Mouse (Mus musculus) heart, embryonic 16.5 days (tissue): Measurements from ENCODE around the gene Txndc17. TPM values are rescaled to one million over a fixed set of nuclear protein-coding genes. Genes with fewer than 3 reads are reported as not detected.
A peak's percentile ranks its signal among the peaks of the same experiment; 100 is the strongest.
"Not testable (repeated sequence)": the region's sequence is repeated elsewhere in the genome, so short reads cannot be mapped to it uniquely, and the experiment has no call there.

Source experiments
- ATAC-seq: fragments of 200-750 bp; cut with Nextera tagmentation; replicated peaks from 2 replicates; pipeline ENCODE4 v1.8.0; 2017; ENCODE audit warnings: moderate number of reproducible peaks; ENCODE audit not compliant: insufficient read depth, low FRiP score; ENCODE audit errors: extremely low read depth
- H3K27ac ChIP-seq: fragments of 300-500 bp; sonication (generic); 2 replicates; pipeline ENCODE4 v1.5.1; 2014; ENCODE audit warnings: mild to moderate bottlenecking, low read length, control low read depth, moderate library complexity
- H3K27me3 ChIP-seq: fragments of 300-500 bp; sonication (generic); 2 replicates; pipeline ENCODE4 v1.6.1; 2014; ENCODE audit warnings: low read length, mixed read lengths; ENCODE audit not compliant: control insufficient read depth, insufficient read depth
- H3K36me3 ChIP-seq: fragments of 300-500 bp; sonication (generic); 2 replicates; pipeline ENCODE4 v1.6.1; 2014; ENCODE audit not compliant: control insufficient read depth, insufficient read depth
- H3K4me1 ChIP-seq: fragments of 300-500 bp; sonication (generic); 2 replicates; pipeline ENCODE4 v1.6.1; 2014; ENCODE audit warnings: low read length, mixed read lengths; ENCODE audit not compliant: control insufficient read depth, insufficient read depth
- H3K4me2 ChIP-seq: fragments of 300-500 bp; sonication (generic); 2 replicates; pipeline ENCODE4 v1.6.1; 2014; ENCODE audit warnings: low read depth, mild to moderate bottlenecking, control low read depth, low read length
- H3K4me3 ChIP-seq: fragments of 300-500 bp; sonication (generic); 2 replicates; pipeline ENCODE4 v1.5.1; 2014; ENCODE audit warnings: mild to moderate bottlenecking, control low read depth, low read length
- H3K9ac ChIP-seq: fragments of 300-500 bp; sonication (generic); 2 replicates; pipeline ENCODE4 v1.6.1; 2014; ENCODE audit warnings: low read length, control low read depth
- H3K9me3 ChIP-seq: fragments of 300-500 bp; sonication (generic); replicated peaks from 2 replicates; pipeline ENCODE4 v1.6.1; 2016; ENCODE audit warnings: low read length; ENCODE audit not compliant: control insufficient read depth
- WGBS: fragments of 180-500 bp; shearing (Covaris S2); extraction: QIAGEN DNeasy Blood & Tissue Kit; methylation state at CpG from one replicate; pipeline ENCODE4 v1.1.7; 2014; 5-methylcytosine and 5-hydroxymethylcytosine counted together
- polyA plus RNA-seq: library from polyadenylated mRNA; unstranded; fragments of >200 nt; fragmentation: Nextera tagmentation; extraction: Ambion mirVana; gene quantifications from 2 replicates; pipeline ENCODE4 v1.2.1, GENCODE M21; 2015

Txndc17 gene
- 149 and 160 TPM in 2 replicates for polyA plus RNA-seq

- H3K9ac ChIP-seq: peak within 1 kb of the TSS; percentile 93
- H3K27me3 ChIP-seq: no peaks in the 10 kb centered on the region
- WGBS: under 1% methylated on average over 42 of the region's 42 CpGs
- H3K36me3 ChIP-seq: peaks cover 16% of the 10 kb centered on the region
- peak within 1 kb of the TSS; percentile 96 for H3K4me3 ChIP-seq
- H3K9me3 ChIP-seq: no peaks in the 10 kb centered on the region
- H3K4me2 ChIP-seq: peak within 1 kb of the TSS; percentile 84
- peaks cover 15% of the 10 kb centered on the region for H3K4me1 ChIP-seq
- H3K27ac ChIP-seq: peak within 1 kb of the TSS; percentile 69
- ATAC-seq: peak; percentile 97
These were observed at the start of gene Txndc17, which contains the start of gene 4933427D14Rik for GRCm38 (mm10) chr11:72207204-72207833. Gene Txndc17, plus strand, starts transcription at chr11:72207547. Gene 4933427D14Rik, minus strand, starts transcription at chr11:72207459.

GRCm38 (mm10) chr11:72163198-72163597, 44.1 kb upstream of the Txndc17 start:
- no peak overlapping the region for H3K27ac ChIP-seq
- H3K4me1 ChIP-seq: no peaks in the 10 kb centered on the region
- ATAC-seq: no peak
- WGBS: 85% methylated on average over 2 of the region's 2 CpGs
- peaks cover 28% of the 10 kb centered on the region for H3K36me3 ChIP-seq
- no peak overlapping the region for H3K4me2 ChIP-seq
- no peak overlapping the region for H3K9ac ChIP-seq
- no peaks in the 10 kb centered on the region for H3K27me3 ChIP-seq
- H3K9me3 ChIP-seq: no peaks in the 10 kb centered on the region
- H3K4me3 ChIP-seq: no peak overlapping the region

- Histone ChIP-seq H3K27ac (no peak overlapping the region), H3K9ac (no peak overlapping the region), H3K36me3 (peaks cover 23% of the 10 kb centered on the region), H3K9me3 (no peaks in the 10 kb centered on the region), H3K4me2 (no peak overlapping the region), H3K4me1 (no peaks in the 10 kb centered on the region), H3K4me3 (no peak overlapping the region), H3K27me3 (no peaks in the 10 kb centered on the region)
- ATAC-seq: no peak
- 88% methylated on average over 4 of the region's 4 CpGs for WGBS
These were observed 37.5 kb upstream of the Txndc17 start for GRCm38 (mm10) chr11:72169871-72170270.

GRCm38 (mm10) chr11:72171906-72172305, 35.4 kb upstream of the Txndc17 start:
- H3K36me3 ChIP-seq: peaks cover 20% of the 10 kb centered on the region
- not testable (repeated sequence) for H3K27me3 ChIP-seq, H3K4me2 ChIP-seq, H3K9me3 ChIP-seq, ATAC-seq, H3K4me3 ChIP-seq, H3K4me1 ChIP-seq, H3K9ac ChIP-seq, H3K27ac ChIP-seq
- WGBS: 79% methylated on average over 4 of the region's 4 CpGs

- no peaks in the 10 kb centered on the region for H3K27me3 ChIP-seq
- no peak overlapping the region for H3K9ac ChIP-seq
- H3K36me3 ChIP-seq: peaks cover 24% of the 10 kb centered on the region
- H3K4me2 ChIP-seq: no peak overlapping the region
- no peak overlapping the region for H3K27ac ChIP-seq
- 85% methylated on average over 5 of the region's 5 CpGs for WGBS
- H3K9me3 ChIP-seq: no peaks in the 10 kb centered on the region
- ATAC-seq: no peak
- H3K4me1 ChIP-seq: no peaks in the 10 kb centered on the region
- no peak overlapping the region for H3K4me3 ChIP-seq
These were observed 33.8 kb upstream of the Txndc17 start for GRCm38 (mm10) chr11:72173506-72173905.

- 90% methylated on average over 6 of the region's 6 CpGs for WGBS
These were observed 32.6 kb upstream of the Txndc17 start for GRCm38 (mm10) chr11:72174721-72175120.

GRCm38 (mm10) chr11:72175966-72176365, 31.4 kb upstream of the Txndc17 start:
- Histone ChIP-seq H3K9ac (no peak overlapping the region), H3K4me1 (no peaks in the 10 kb centered on the region), H3K9me3 (no peaks in the 10 kb centered on the region), H3K27ac (no peak overlapping the region), H3K4me3 (no peak overlapping the region), H3K27me3 (no peaks in the 10 kb centered on the region), H3K36me3 (peaks cover 19% of the 10 kb centered on the region), H3K4me2 (no peak overlapping the region)
- 90% methylated on average over 5 of the region's 5 CpGs for WGBS
- no peak for ATAC-seq

More at GRCm38 (mm10) chr11:72174721-72175120, 32.6 kb upstream of the Txndc17 start:
- Histone ChIP-seq H3K36me3 (peaks cover 19% of the 10 kb centered on the region), H3K9ac (no peak overlapping the region), H3K27ac (no peak overlapping the region), H3K4me1 (no peaks in the 10 kb centered on the region), H3K4me3 (no peak overlapping the region), H3K4me2 (no peak overlapping the region), H3K27me3 (no peaks in the 10 kb centered on the region), H3K9me3 (no peaks in the 10 kb centered on the region)
- ATAC-seq: no peak

- Histone ChIP-seq H3K4me2 (no peak overlapping the region), H3K9me3 (no peaks in the 10 kb centered on the region), H3K36me3 (peaks cover 21% of the 10 kb centered on the region), H3K4me3 (no peak overlapping the region), H3K4me1 (no peaks in the 10 kb centered on the region), H3K27ac (no peak overlapping the region), H3K27me3 (no peaks in the 10 kb centered on the region), H3K9ac (no peak overlapping the region)
- ATAC-seq: no peak
- WGBS: 75% methylated on average over 3 of the region's 3 CpGs
These were observed 30.8 kb upstream of the Txndc17 start for GRCm38 (mm10) chr11:72176553-72176952.

GRCm38 (mm10) chr11:72180556-72180955, 26.8 kb upstream of the Txndc17 start:
- H3K9me3 ChIP-seq: no peaks in the 10 kb centered on the region
- peaks cover 14% of the 10 kb centered on the region for H3K36me3 ChIP-seq
- no peak overlapping the region for H3K27ac ChIP-seq
- H3K4me3 ChIP-seq: no peak overlapping the region
- no peak for ATAC-seq
- H3K4me2 ChIP-seq: no peak overlapping the region
- 90% methylated on average over 5 of the region's 5 CpGs for WGBS
- no peak overlapping the region for H3K9ac ChIP-seq
- H3K27me3 ChIP-seq: no peaks in the 10 kb centered on the region
- H3K4me1 ChIP-seq: no peaks in the 10 kb centered on the region
